Mouse (Mus musculus) embryonic facial prominence, embryonic 11.5 days (tissue): ENCODE data around the gene Katna1. TPM values are rescaled to one million over a fixed set of nuclear protein-coding genes. Genes with fewer than 3 reads are reported as not detected.

Experiments
- ATAC-seq: fragments of 200-750 bp; cut with Nextera tagmentation; replicated peaks from 2 replicates; pipeline ENCODE4 v1.8.0; 2017; ENCODE audit warnings: low read depth; ENCODE audit not compliant: insufficient number of reproducible peaks, low FRiP score, low TSS enrichment
- DNase-seq: peaks from one replicate; pipeline ENCODE4 v3.0.0-alpha.2; 2015; ENCODE audit warnings: low spot score
- H3K27ac ChIP-seq: fragments of 300-500 bp; sonication (generic); replicated peaks from 2 replicates; pipeline ENCODE4 v1.5.1; 2014; ENCODE audit warnings: mild to moderate bottlenecking, low read depth, low read length, control low read depth
- H3K27me3 ChIP-seq: fragments of 300-500 bp; sonication (generic); 2 replicates; pipeline ENCODE4 v1.6.1; 2014; ENCODE audit warnings: mild to moderate bottlenecking, low read length, moderate library complexity, mixed read lengths; ENCODE audit not compliant: control insufficient read depth, insufficient read depth
- H3K36me3 ChIP-seq: fragments of 300-500 bp; sonication (generic); replicated peaks from 2 replicates; pipeline ENCODE4 v1.6.1; 2014; ENCODE audit warnings: low read depth, mild to moderate bottlenecking, low read length, moderate library complexity, mixed read lengths; ENCODE audit not compliant: control insufficient read depth, insufficient read depth
- H3K4me1 ChIP-seq: fragments of 300-500 bp; sonication (generic); 2 replicates; pipeline ENCODE4 v1.6.1; 2014; ENCODE audit warnings: low read length, mixed read lengths; ENCODE audit not compliant: control insufficient read depth, insufficient read depth
- H3K4me2 ChIP-seq: fragments of 300-500 bp; sonication (generic); 2 replicates; pipeline ENCODE4 v1.6.1; 2014; ENCODE audit warnings: low read depth, mild to moderate bottlenecking, control low read depth, low read length, moderate library complexity
- H3K4me3 ChIP-seq: fragments of 300-500 bp; sonication (generic); 2 replicates; pipeline ENCODE4 v1.5.1; 2014; ENCODE audit warnings: low read depth, low read length, control low read depth
- H3K9ac ChIP-seq: fragments of 300-500 bp; sonication (generic); replicated peaks from 2 replicates; pipeline ENCODE4 v1.6.1; 2014; ENCODE audit warnings: mild to moderate bottlenecking, control low read depth, low read length
- H3K9me3 ChIP-seq: fragments of 300-500 bp; sonication (generic); replicated peaks from 2 replicates; pipeline ENCODE4 v1.6.1; 2016; ENCODE audit warnings: mild to moderate bottlenecking, low read length, inconsistent platforms, mixed read lengths; ENCODE audit not compliant: control insufficient read depth
- WGBS: fragments of 180-500 bp; shearing (Covaris S2); extraction: QIAGEN DNeasy Blood & Tissue Kit; methylation state at CpG from one replicate; pipeline ENCODE4 v1.1.7; 2014; 5-methylcytosine and 5-hydroxymethylcytosine counted together
- polyA plus RNA-seq: library from polyadenylated mRNA; unstranded; fragments of >200 nt; fragmentation: Nextera tagmentation; extraction: Ambion mirVana; gene quantifications from 2 replicates; pipeline ENCODE4 v1.2.1, GENCODE M21; 2014

The Katna1 gene
- polyA plus RNA-seq, 1 experiment from 2014 or later, result 83.5 TPM

GRCm38 (mm10) chr10:7779751-7780237, 54.0 kb downstream of the Katna1 start:
- Histone ChIP-seq H3K9me3 (no peaks in the 10 kb centered on the region), H3K27me3 (no peaks in the 10 kb centered on the region), H3K4me3 (peak overlapping the region; percentile 95), H3K36me3 (no peaks in the 10 kb centered on the region; the same call in 1 of the 2 replicates), H3K27ac (no peak overlapping the region), H3K9ac (peak overlapping the region; percentile 80), H3K4me1 (no peaks in the 10 kb centered on the region), H3K4me2 (peak overlapping the region; percentile 68)
- DNase-seq (no peak), ATAC-seq (no peak)
- 23% methylated on average over 7 of the region's 7 CpGs for WGBS

GRCm38 (mm10) chr10:7780238-7781176, 54.7 kb downstream of the Katna1 start:
- ATAC-seq (peak; percentile 81), DNase-seq (peak; percentile 92)
- Histone ChIP-seq H3K36me3 (no peaks in the 10 kb centered on the region; the same call in 1 of the 2 replicates), H3K27ac (peak overlapping the region; percentile 52; the same call in 1 of the 2 replicates), H3K27me3 (no peaks in the 10 kb centered on the region), H3K9ac (peak overlapping the region; percentile 80), H3K4me1 (no peaks in the 10 kb centered on the region), H3K4me3 (peak overlapping the region; percentile 95), H3K4me2 (peak overlapping the region; percentile 68), H3K9me3 (no peaks in the 10 kb centered on the region)
- WGBS, result under 1% methylated on average over 53 of the region's 77 CpGs

- H3K27ac ChIP-seq, result no peak overlapping the region
- no peaks in the 10 kb centered on the region for H3K4me1 ChIP-seq
- no peaks in the 10 kb centered on the region for H3K9me3 ChIP-seq
- 0 out of 2 replicates have a peak, but pooled peaks have one; percentile 20 for ATAC-seq
- peak overlapping the region; percentile 11 for H3K4me2 ChIP-seq
- no peaks in the 10 kb centered on the region for H3K27me3 ChIP-seq
- no peak overlapping the region for H3K9ac ChIP-seq
- WGBS, result 52% methylated on average over 3 of the region's 3 CpGs
- DNase-seq, result no peak
- H3K36me3 ChIP-seq, result no peaks in the 10 kb centered on the region; the same call in 1 of the 2 replicates
- H3K4me3 ChIP-seq, result peak overlapping the region; percentile 95
Observed at GRCm38 (mm10) chr10:7781214-7781613, 55.4 kb downstream of the Katna1 start.

- H3K4me2 ChIP-seq, result no peak overlapping the region
- H3K4me1 ChIP-seq, result no peaks in the 10 kb centered on the region
- H3K9me3 ChIP-seq, result no peaks in the 10 kb centered on the region
- H3K4me3 ChIP-seq, result no peak overlapping the region
- WGBS, result 61% methylated on average over 2 of the region's 2 CpGs
- ATAC-seq (no peak), DNase-seq (no peak)
- no peak overlapping the region for H3K9ac ChIP-seq
- no peak overlapping the region for H3K27ac ChIP-seq
- peaks cover 3% of the 10 kb centered on the region; the same call in 1 of the 2 replicates for H3K36me3 ChIP-seq
- no peaks in the 10 kb centered on the region for H3K27me3 ChIP-seq
Observed at GRCm38 (mm10) chr10:7787319-7787718, 61.5 kb downstream of the Katna1 start.

- H3K4me2 ChIP-seq, result peak overlapping the region; percentile 26; the same call in 1 of the 2 replicates
- no peaks in the 10 kb centered on the region for H3K27me3 ChIP-seq
- H3K4me1 ChIP-seq, result no peaks in the 10 kb centered on the region
- H3K36me3 ChIP-seq, result peaks cover 5% of the 10 kb centered on the region
- no peak overlapping the region for H3K27ac ChIP-seq
- H3K9ac ChIP-seq, result peak overlapping the region; percentile 91
- 0% methylated on average over 10 of the region's 10 CpGs for WGBS
- ATAC-seq (peak; percentile 78; the same call in 1 of the 2 replicates), DNase-seq (no peak)
- H3K4me3 ChIP-seq, result peak overlapping the region; percentile 77
- H3K9me3 ChIP-seq, result no peaks in the 10 kb centered on the region
Observed at GRCm38 (mm10) chr10:7792254-7792750, 66.5 kb downstream of the Katna1 start.

GRCm38 (mm10) chr10:7792751-7793385, 67.1 kb downstream of the Katna1 start, which contains the start of the genes Ginm1 and Ppil4:
TSS of gene Ginm1 (minus strand) at chr10:7792824.
TSS of gene Ppil4 (plus strand) at chr10:7792891.
- no peaks in the 10 kb centered on the region for H3K4me1 ChIP-seq
- H3K4me2 ChIP-seq, result peak within 1 kb of the TSS; percentile 70
- WGBS, result under 1% methylated on average over 51 of the region's 52 CpGs
- H3K36me3 ChIP-seq, result peaks cover 5% of the 10 kb centered on the region
- no peaks in the 10 kb centered on the region for H3K27me3 ChIP-seq
- H3K4me3 ChIP-seq, result peak within 1 kb of the TSS; percentile 77
- no peak within 1 kb of the TSS for H3K27ac ChIP-seq
- H3K9me3 ChIP-seq, result no peaks in the 10 kb centered on the region
- ATAC-seq (peak; percentile 86), DNase-seq (peak; percentile 96)
- H3K9ac ChIP-seq, result peak within 1 kb of the TSS; percentile 91

GRCm38 (mm10) chr10:7801258-7801657, 75.5 kb downstream of the Katna1 start:
- Histone ChIP-seq H3K9me3 (no peaks in the 10 kb centered on the region), H3K4me1 (no peaks in the 10 kb centered on the region), H3K9ac (no peak overlapping the region), H3K27ac (no peak overlapping the region), H3K27me3 (no peaks in the 10 kb centered on the region), H3K4me3 (no peak overlapping the region), H3K4me2 (no peak overlapping the region), H3K36me3 (peaks cover 2% of the 10 kb centered on the region)
- DNase-seq (no peak), ATAC-seq (no peak)
- WGBS, result 89% methylated on average over 3 of the region's 3 CpGs
